Mouse (Mus musculus) G1E (cell line): ENCODE results near the gene Tmem131l. TPM values are rescaled to one million over a fixed set of nuclear protein-coding genes. Genes with fewer than 3 reads are reported as not detected.

Experiments
- ATAC-seq: 2 replicates; pipeline ENCODE4 v1.8.0; 2016; ENCODE audit warnings: mild to moderate bottlenecking; ENCODE audit not compliant: insufficient number of reproducible peaks, poor library complexity, low FRiP score, severe bottlenecking; ENCODE audit errors: extremely low read depth
- DNase-seq: peaks from one replicate; pipeline ENCODE4 v3.0.0; 2012; ENCODE audit warnings: low spot score
- H3K27me3 ChIP-seq: 2 replicates; pipeline ENCODE4 v1.6.1; 2012; ENCODE audit warnings: mild to moderate bottlenecking, low read length, inconsistent platforms; ENCODE audit not compliant: insufficient read depth
- H3K36me3 ChIP-seq: replicated peaks from 2 replicates; pipeline ENCODE3; 2012; ENCODE audit warnings: mild to moderate bottlenecking, inconsistent platforms
- H3K4me1 ChIP-seq: 2 replicates; pipeline ENCODE4 v1.6.1; 2012; ENCODE audit warnings: low read depth, low read length, inconsistent platforms, mixed read lengths; ENCODE audit not compliant: insufficient read depth
- H3K4me3 ChIP-seq: 2 replicates; pipeline ENCODE4 v1.5.1; 2012; ENCODE audit warnings: low read depth, mild to moderate bottlenecking, inconsistent platforms, low read length, moderate library complexity, mixed read lengths
- H3K9me3 ChIP-seq: replicated peaks from 2 replicates; pipeline ENCODE4 v1.6.1; 2012; ENCODE audit warnings: inconsistent platforms
- CTCF ChIP-seq: IDR thresholded peaks from 2 replicates; pipeline ENCODE4 v1.5.1; 2012; ENCODE audit warnings: low read depth, low read length, inconsistent platforms, mixed read lengths
- GATA1 ChIP-seq: IDR thresholded peaks from 2 replicates; pipeline ENCODE4 v1.6.1; 2012; ENCODE audit warnings: borderline replicate concordance, low read length, inconsistent platforms, mixed read lengths
- GATA2 ChIP-seq: IDR thresholded peaks from 2 replicates; pipeline ENCODE4 v1.6.1; 2012; ENCODE audit warnings: low read depth, low read length, inconsistent platforms, borderline replicate concordance
- POLR2AphosphoS5 ChIP-seq: IDR thresholded peaks from 2 replicates; pipeline ENCODE4 v1.6.1; 2012; ENCODE audit warnings: low read depth, low read length, inconsistent platforms; ENCODE audit not compliant: insufficient replicate concordance
- TAL1 ChIP-seq: conservative IDR thresholded peaks from 2 replicates; pipeline ENCODE4 v1.6.1; 2012; ENCODE audit warnings: low read depth, low read length, inconsistent platforms, mixed read lengths
- polyA plus RNA-seq: library from polyadenylated mRNA; stranded (reverse); fragments of >175 nt; gene quantifications from 2 replicates; pipeline ENCODE4 v1.2.3, GENCODE M21; 2012
- total RNA-seq, 2 experiments: library from RNA; stranded (forward) in 1 of 2; stranded (reverse) in 1 of 2; fragments of 200-1000 nt in 1 of 2; fragments of >200 nt in 1 of 2; fragmentation: Nextera tagmentation in 1 of 2; gene quantifications; 2 replicates each; pipeline ENCODE4 v1.2.3; 2014 to 2017

The Tmem131l gene
- total and polyA plus RNA-seq, 3 experiments, result 35.0 to 97.1 (median 43.4) TPM

GRCm38 (mm10) chr3:83987533-83988112 is 52.4 kb downstream of the Tmem131l start:
- Histone ChIP-seq H3K4me1 (peaks cover 17% of the 10 kb centered on the region), H3K27me3 (no peaks in the 10 kb centered on the region), H3K4me3 (no peak overlapping the region), H3K36me3 (peaks cover 82% of the 10 kb centered on the region), H3K9me3 (no peaks in the 10 kb centered on the region)
- DNase-seq (no peak), ATAC-seq (no peak)
- TF ChIP-seq CTCF (no peak), POLR2AphosphoS5 (no peak), GATA2 (no peak), TAL1 (no peak), GATA1 (no peak)

GRCm38 (mm10) chr3:83986740-83987139 is 53.2 kb downstream of the Tmem131l start:
- TF ChIP-seq CTCF (no peak), POLR2AphosphoS5 (no peak), GATA1 (no peak), TAL1 (no peak), GATA2 (no peak)
- Histone ChIP-seq H3K9me3 (no peaks in the 10 kb centered on the region), H3K4me1 (peaks cover 17% of the 10 kb centered on the region), H3K4me3 (no peak overlapping the region), H3K36me3 (peaks cover 86% of the 10 kb centered on the region), H3K27me3 (no peaks in the 10 kb centered on the region)
- ATAC-seq (no peak), DNase-seq (no peak)

GRCm38 (mm10) chr3:83985426-83985825 is 54.5 kb downstream of the Tmem131l start:
- no peak for DNase-seq
- peaks cover 85% of the 10 kb centered on the region for H3K36me3 ChIP-seq
- no peaks in the 10 kb centered on the region for H3K27me3 ChIP-seq
- no peak for ATAC-seq
- H3K9me3 ChIP-seq, result no peaks in the 10 kb centered on the region
- TF ChIP-seq POLR2AphosphoS5, result no peak
- TF ChIP-seq TAL1, result no peak
- TF ChIP-seq CTCF, result no peak
- TF ChIP-seq GATA1, result no peak
- no peak for TF ChIP-seq GATA2
- H3K4me3 ChIP-seq, result no peak overlapping the region
- H3K4me1 ChIP-seq, result peaks cover 18% of the 10 kb centered on the region

- Histone ChIP-seq H3K36me3 (peaks cover 81% of the 10 kb centered on the region), H3K4me3 (no peak overlapping the region), H3K4me1 (peaks cover 17% of the 10 kb centered on the region), H3K27me3 (no peaks in the 10 kb centered on the region), H3K9me3 (no peaks in the 10 kb centered on the region)
- ATAC-seq (no peak), DNase-seq (no peak)
- no peak for TF ChIP-seq POLR2AphosphoS5
Observed at GRCm38 (mm10) chr3:83984379-83984778, 55.6 kb downstream of the Tmem131l start.

- peaks cover 11% of the 10 kb centered on the region for H3K4me1 ChIP-seq
- DNase-seq (no peak), ATAC-seq (no peak)
- H3K27me3 ChIP-seq, result no peaks in the 10 kb centered on the region
- H3K4me3 ChIP-seq, result no peak overlapping the region
- no peaks in the 10 kb centered on the region for H3K9me3 ChIP-seq
- TF ChIP-seq GATA1 (no peak), GATA2 (no peak), TAL1 (no peak), CTCF (no peak), POLR2AphosphoS5 (no peak)
- peaks cover 77% of the 10 kb centered on the region for H3K36me3 ChIP-seq
Observed at GRCm38 (mm10) chr3:83982821-83983220, 57.2 kb downstream of the Tmem131l start.

- peaks cover 7% of the 10 kb centered on the region for H3K4me1 ChIP-seq
- TF ChIP-seq TAL1, result no peak
- H3K9me3 ChIP-seq, result no peaks in the 10 kb centered on the region
- H3K27me3 ChIP-seq, result no peaks in the 10 kb centered on the region
- H3K4me3 ChIP-seq, result no peak overlapping the region
- ATAC-seq (no peak), DNase-seq (no peak)
- peaks cover 74% of the 10 kb centered on the region for H3K36me3 ChIP-seq
Observed at GRCm38 (mm10) chr3:83980231-83980872, 59.6 kb downstream of the Tmem131l start.
